Mouse (Mus musculus): Measurements from ENCODE around the gene Dxo. TPM values are rescaled to one million over a fixed set of nuclear protein-coding genes. Genes with fewer than 3 reads are reported as not detected.
"Not testable (repeated sequence)": the region's sequence is repeated elsewhere in the genome, so short reads cannot be mapped to it uniquely, and the experiment has no call there.

The Dxo gene
- polyA plus RNA-seq (2012; ENCODE audit: insufficient read depth, insufficient read length, low replicate concordance, missing spikeins), result not detected in 2 replicates

DNA sequence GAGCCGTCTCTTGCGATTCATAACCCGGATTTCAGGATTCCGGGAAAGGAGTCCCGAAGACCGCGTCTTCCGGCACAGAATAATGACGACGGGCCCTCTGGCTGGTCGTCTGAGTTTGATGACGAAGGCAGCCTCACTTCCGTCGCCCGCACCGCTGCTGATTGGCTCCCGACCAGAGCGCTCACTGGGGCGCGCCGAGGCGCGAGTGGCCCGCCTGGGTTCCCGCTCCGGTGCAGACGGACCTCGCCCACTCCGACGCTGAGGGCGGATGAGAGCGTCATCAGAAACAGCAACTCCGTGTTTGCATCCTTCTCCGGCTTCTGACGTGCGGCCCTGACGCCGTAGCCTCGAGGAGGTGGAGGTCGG lies at the start of gene Dxo, which contains the start of gene Stk19:
Dxo (plus strand) TSS at position 164 of the 366 bp plus-strand sequence.
Stk19 (minus strand) TSS at position 90 of the 366 bp plus-strand sequence.
- under 1% methylated on average over 40 of the region's 40 CpGs for WGBS
- TF ChIP-seq POLR2A (IDR thresholded peaks at IDR 0.05; ENCODE audit: insufficient read depth, low read depth, low read length) (peak; percentile 76), CTCF (IDR thresholded peaks at IDR 0.05; ENCODE audit: insufficient read depth, low read depth, low read length) (no peak)
- peaks cover 21% of the 10 kb centered on the region for H3K4me1 ChIP-seq (ENCODE audit: control insufficient read depth, insufficient read depth, low read length)

GRCm38 (mm10) chr17:34795016-34795415 lies 41.8 kb upstream of the Dxo start:
- Histone ChIP-seq H3K27ac (ENCODE audit: insufficient read depth, low read depth, low read length) (no peak overlapping the region), H3K4me1 (ENCODE audit: control insufficient read depth, insufficient read depth, low read length) (no peaks in the 10 kb centered on the region), H3K4me3 (ENCODE audit: insufficient read depth, low read depth, low read length) (no peak overlapping the region)
- WGBS, result 84% methylated on average over 10 of the region's 10 CpGs
- TF ChIP-seq POLR2A (IDR thresholded peaks at IDR 0.05; ENCODE audit: insufficient read depth, low read depth, low read length) (no peak), CTCF (IDR thresholded peaks at IDR 0.05; ENCODE audit: insufficient read depth, low read depth, low read length) (no peak)

More for the DNA sequence above, at the start of gene Dxo, which contains the start of gene Stk19:
- Histone ChIP-seq H3K27ac (ENCODE audit: insufficient read depth, low read depth, low read length) (peak within 1 kb of the TSS; percentile 60), H3K4me3 (ENCODE audit: insufficient read depth, low read depth, low read length) (peak within 1 kb of the TSS; percentile 86)

- H3K4me3 ChIP-seq (ENCODE audit: insufficient read depth, low read depth, low read length), result no peak overlapping the region
These were observed 41.2 kb upstream of the Dxo start for GRCm38 (mm10) chr17:34795633-34796032.

DNA sequence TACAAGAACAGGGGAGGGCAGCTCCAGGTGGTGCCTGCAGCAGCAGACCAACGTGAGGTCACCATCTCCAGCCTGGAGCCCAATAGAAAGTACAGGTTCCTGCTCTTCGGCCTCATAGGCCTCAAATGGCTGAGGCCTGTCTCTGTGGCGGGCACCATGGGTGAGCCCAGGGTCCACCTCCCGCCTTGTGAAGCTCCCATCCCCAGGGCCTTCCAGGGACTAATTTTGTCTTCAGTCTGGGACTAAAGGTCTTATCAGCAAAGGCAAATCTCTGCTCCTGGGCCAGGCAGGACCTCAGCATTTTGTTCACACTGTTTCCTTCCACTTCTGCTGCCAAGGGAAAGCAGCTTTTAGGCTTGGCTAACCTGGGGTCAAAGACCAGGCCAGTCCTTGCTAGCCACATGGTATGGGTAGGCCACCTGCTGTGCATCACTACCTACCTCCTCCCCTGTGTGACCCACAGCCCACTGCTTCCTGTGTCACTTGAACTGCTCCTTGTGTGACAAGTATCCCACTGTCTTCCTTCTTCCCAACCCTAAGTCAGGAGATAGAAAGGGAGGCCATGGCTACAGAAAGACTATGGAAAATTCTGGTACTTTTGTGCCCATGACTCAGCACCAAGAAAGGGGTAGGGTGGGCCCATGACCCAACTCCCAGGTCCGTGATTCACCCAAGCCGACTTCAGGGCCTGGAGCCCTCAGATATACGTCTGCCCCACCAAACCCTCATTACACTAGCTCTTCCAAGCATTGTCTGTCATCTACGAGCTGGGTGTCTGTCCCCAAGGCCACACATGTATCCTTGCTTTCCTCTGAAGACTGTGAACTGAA lies 40.3 kb upstream of the Dxo start:
- Histone ChIP-seq H3K27ac (ENCODE audit: insufficient read depth, low read depth, low read length) (no peak overlapping the region), H3K4me3 (ENCODE audit: insufficient read depth, low read depth, low read length) (no peak overlapping the region), H3K4me1 (ENCODE audit: control insufficient read depth, insufficient read depth, low read length) (no peaks in the 10 kb centered on the region)
- WGBS, result 87% methylated on average over 8 of the region's 8 CpGs
- no peak for TF ChIP-seq POLR2A (IDR thresholded peaks at IDR 0.05; ENCODE audit: insufficient read depth, low read depth, low read length)
- no peak for TF ChIP-seq CTCF (IDR thresholded peaks at IDR 0.05; ENCODE audit: insufficient read depth, low read depth, low read length)

More at GRCm38 (mm10) chr17:34795633-34796032, 41.2 kb upstream of the Dxo start:
- no peaks in the 10 kb centered on the region for H3K4me1 ChIP-seq (ENCODE audit: control insufficient read depth, insufficient read depth, low read length)
- 67% methylated on average over 9 of the region's 9 CpGs for WGBS
- H3K27ac ChIP-seq (ENCODE audit: insufficient read depth, low read depth, low read length), result no peak overlapping the region
- no peak for TF ChIP-seq POLR2A (IDR thresholded peaks at IDR 0.05; ENCODE audit: insufficient read depth, low read depth, low read length)
- 0 out of 2 replicates have a peak, but pooled peaks have one; percentile 22 for TF ChIP-seq CTCF (IDR thresholded peaks at IDR 0.05; ENCODE audit: insufficient read depth, low read depth, low read length)

GRCm38 (mm10) chr17:34797211-34797995 lies 39.4 kb upstream of the Dxo start:
- 88% methylated on average over 10 of the region's 10 CpGs for WGBS
- H3K4me3 ChIP-seq (ENCODE audit: insufficient read depth, low read depth, low read length); H3K27ac ChIP-seq (ENCODE audit: insufficient read depth, low read depth, low read length); H3K4me1 ChIP-seq (ENCODE audit: control insufficient read depth, insufficient read depth, low read length): not testable (repeated sequence)

- WGBS, result 84% methylated on average over 7 of the region's 7 CpGs
- H3K4me1 ChIP-seq (ENCODE audit: control insufficient read depth, insufficient read depth, low read length); H3K4me3 ChIP-seq (ENCODE audit: insufficient read depth, low read depth, low read length); H3K27ac ChIP-seq (ENCODE audit: insufficient read depth, low read depth, low read length): not testable (repeated sequence)
These were observed 38.7 kb upstream of the Dxo start for GRCm38 (mm10) chr17:34798071-34798470.

GRCm38 (mm10) chr17:34798866-34799530 lies 37.8 kb upstream of the Dxo start:
- H3K4me3 ChIP-seq (ENCODE audit: insufficient read depth, low read depth, low read length), result no peak overlapping the region
- no peak for TF ChIP-seq CTCF (IDR thresholded peaks at IDR 0.05; ENCODE audit: insufficient read depth, low read depth, low read length)
- WGBS, result 94% methylated on average over 17 of the region's 17 CpGs

GRCm38 (mm10) chr17:34799531-34799925 lies 37.3 kb upstream of the Dxo start:
- Histone ChIP-seq H3K27ac (ENCODE audit: insufficient read depth, low read depth, low read length) (no peak overlapping the region), H3K4me3 (ENCODE audit: insufficient read depth, low read depth, low read length) (no peak overlapping the region), H3K4me1 (ENCODE audit: control insufficient read depth, insufficient read depth, low read length) (no peaks in the 10 kb centered on the region)
- WGBS, result 95% methylated on average over 4 of the region's 4 CpGs
- no peak for TF ChIP-seq CTCF (IDR thresholded peaks at IDR 0.05; ENCODE audit: insufficient read depth, low read depth, low read length)
- TF ChIP-seq POLR2A (IDR thresholded peaks at IDR 0.05; ENCODE audit: insufficient read depth, low read depth, low read length), result no peak

More at GRCm38 (mm10) chr17:34798866-34799530, 37.8 kb upstream of the Dxo start:
- Histone ChIP-seq H3K4me1 (ENCODE audit: control insufficient read depth, insufficient read depth, low read length) (no peaks in the 10 kb centered on the region), H3K27ac (ENCODE audit: insufficient read depth, low read depth, low read length) (no peak overlapping the region)

DNA sequence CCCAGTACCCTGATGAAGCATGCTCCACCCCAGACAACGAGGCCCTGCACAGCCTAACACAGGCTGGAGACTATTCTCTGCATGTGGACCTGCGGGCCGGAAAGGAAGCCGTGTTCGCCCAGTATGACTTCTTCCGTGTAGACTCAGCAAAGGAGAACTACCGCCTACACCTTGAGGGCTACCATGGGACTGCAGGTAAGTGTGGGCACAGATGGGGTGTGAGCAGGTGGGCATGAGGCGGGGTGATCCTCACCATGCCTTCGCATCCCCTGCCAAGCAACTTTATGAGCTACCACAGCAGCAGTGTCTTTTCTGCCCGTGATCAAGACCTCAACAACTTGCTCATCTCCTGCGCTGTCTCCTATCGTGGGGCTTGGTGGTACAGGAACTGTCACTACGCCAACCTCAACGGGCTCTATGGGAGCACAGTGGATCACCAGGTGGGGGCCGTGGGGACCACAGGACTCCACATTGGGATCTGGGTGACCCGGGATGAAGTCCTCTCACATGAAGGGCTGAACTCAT lies 36.0 kb upstream of the Dxo start:
- not testable (repeated sequence) for H3K4me1 ChIP-seq (ENCODE audit: control insufficient read depth, insufficient read depth, low read length); H3K27ac ChIP-seq (ENCODE audit: insufficient read depth, low read depth, low read length); H3K4me3 ChIP-seq (ENCODE audit: insufficient read depth, low read depth, low read length)
- 93% methylated on average over 16 of the region's 16 CpGs for WGBS

DNA sequence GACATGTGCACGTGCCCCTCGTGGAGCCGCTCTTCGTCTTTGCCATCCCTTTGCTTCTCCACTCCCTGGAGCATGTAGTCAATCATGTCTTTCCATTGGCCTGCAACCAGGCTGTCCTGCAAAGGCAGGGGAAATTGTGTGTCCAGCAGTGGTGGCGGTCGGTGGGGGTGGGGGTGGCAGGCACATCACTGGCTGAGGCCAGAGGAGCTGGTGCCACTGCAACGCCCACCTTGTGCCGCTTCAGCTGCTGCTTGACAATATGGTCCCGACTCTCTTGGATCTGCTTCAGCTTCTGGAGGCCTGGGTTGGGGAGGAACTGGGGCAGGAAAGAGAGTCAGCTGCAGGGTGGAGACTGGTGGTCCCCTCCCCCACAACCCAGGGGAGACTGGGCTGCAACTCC lies 34.1 kb upstream of the Dxo start:
- not testable (repeated sequence) for H3K27ac ChIP-seq (ENCODE audit: insufficient read depth, low read depth, low read length); H3K4me1 ChIP-seq (ENCODE audit: control insufficient read depth, insufficient read depth, low read length); H3K4me3 ChIP-seq (ENCODE audit: insufficient read depth, low read depth, low read length)
- WGBS, result 91% methylated on average over 9 of the region's 9 CpGs

DNA sequence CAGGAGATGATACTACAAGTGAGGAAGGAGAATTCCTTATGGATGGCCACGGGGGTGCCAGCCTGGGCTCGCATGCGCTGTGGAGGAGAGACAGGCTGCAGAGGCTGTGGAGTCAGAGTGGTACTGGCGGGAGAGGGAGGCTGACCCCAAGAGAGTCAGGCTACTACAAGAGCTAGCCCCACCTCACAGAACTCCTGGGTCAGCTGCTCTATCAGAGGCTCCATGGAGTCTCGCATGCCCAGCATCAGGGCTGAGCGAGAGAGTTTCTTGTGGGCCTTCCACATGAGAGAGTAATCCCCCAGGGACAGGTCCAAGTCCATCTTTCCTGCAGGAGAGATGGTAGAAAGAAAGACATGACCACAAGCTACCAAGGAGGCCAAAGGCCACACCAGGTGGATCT lies 33.5 kb upstream of the Dxo start:
- not testable (repeated sequence) for H3K27ac ChIP-seq (ENCODE audit: insufficient read depth, low read depth, low read length); H3K4me1 ChIP-seq (ENCODE audit: control insufficient read depth, insufficient read depth, low read length); H3K4me3 ChIP-seq (ENCODE audit: insufficient read depth, low read depth, low read length)
- 95% methylated on average over 6 of the region's 6 CpGs for WGBS

DNA sequence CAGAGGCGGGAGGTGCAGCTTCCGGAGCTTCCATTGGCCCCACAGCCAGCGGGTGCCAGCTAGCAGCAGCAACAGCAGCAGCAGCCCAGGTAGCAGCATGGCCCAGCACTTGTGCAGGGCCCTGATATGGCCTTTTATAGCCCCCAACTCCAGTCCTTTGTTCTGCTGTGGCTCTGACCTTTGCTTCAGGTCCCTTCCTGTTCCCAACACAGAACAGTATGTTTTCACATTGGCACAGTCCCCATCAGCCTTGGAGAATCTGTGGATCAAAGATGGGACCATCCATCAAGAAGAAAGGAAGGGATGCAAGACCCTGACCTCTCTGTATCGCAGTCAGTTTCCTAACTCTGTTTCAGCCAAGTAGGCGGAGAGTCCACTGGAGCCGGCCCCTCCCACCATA lies 32.5 kb upstream of the Dxo start, which contains the start of gene Cyp21a1:
Cyp21a1 (minus strand) TSS at position 261 of the 400 bp plus-strand sequence.
- H3K4me1 ChIP-seq (ENCODE audit: control insufficient read depth, insufficient read depth, low read length); H3K27ac ChIP-seq (ENCODE audit: insufficient read depth, low read depth, low read length); H3K4me3 ChIP-seq (ENCODE audit: insufficient read depth, low read depth, low read length): not testable (repeated sequence)
- WGBS, result 90% methylated on average over 4 of the region's 6 CpGs

Measured in olfactory bulb, adult 2 months (tissue).